Mouse (Mus musculus) myocyte (in vitro differentiated cells): ENCODE results near the gene Cnppd1. TPM values are rescaled to one million over a fixed set of nuclear protein-coding genes. Genes with fewer than 3 reads are reported as not detected.

Experiments
- H3K27me3 ChIP-seq: one replicate; pipeline ENCODE4 v1.6.1; 2011; ENCODE audit not compliant: control insufficient read depth, insufficient read depth, insufficient read length
- H3K36me3 ChIP-seq: one replicate; pipeline ENCODE4 v1.6.1; 2011; ENCODE audit not compliant: control insufficient read depth, insufficient read depth
- H3K4me2 ChIP-seq: one replicate; pipeline ENCODE4 v1.6.1; 2011; ENCODE audit warnings: low read depth, control low read depth
- H3K4me3 ChIP-seq: one replicate; pipeline ENCODE4 v1.5.1; 2011; ENCODE audit warnings: mild to moderate bottlenecking, control low read depth, moderate library complexity
- H3K79me2 ChIP-seq: one replicate; pipeline ENCODE4 v1.6.1; 2011; ENCODE audit not compliant: control insufficient read depth, insufficient read depth
- H3ac ChIP-seq: one replicate; pipeline ENCODE4 v1.6.1; 2011; ENCODE audit not compliant: control insufficient read depth, insufficient read length
- CEBPB ChIP-seq: IDR thresholded peaks from 2 replicates; pipeline ENCODE4 v1.6.1; 2011; ENCODE audit warnings: mild to moderate bottlenecking, moderate library complexity; ENCODE audit not compliant: poor library complexity, insufficient read depth, severe bottlenecking
- E2F4 ChIP-seq: IDR thresholded peaks from one replicate; pipeline ENCODE4 v1.6.1; 2011; ENCODE audit warnings: mild to moderate bottlenecking, control low read depth, moderate library complexity; ENCODE audit not compliant: insufficient read depth
- MAX ChIP-seq: IDR thresholded peaks from one replicate; pipeline ENCODE4 v1.6.1; 2011; ENCODE audit warnings: low read depth, mild to moderate bottlenecking, control low read depth
- MYOD1 ChIP-seq, 3 experiments: IDR thresholded peaks; one replicate each; pipeline ENCODE4 v1.6.1; 2011; ENCODE audit warnings: control low read depth in 2 of 3, low read depth in 2 of 3, mild to moderate bottlenecking in 2 of 3, moderate library complexity in 1 of 3; ENCODE audit not compliant: insufficient read length in 2 of 3, control insufficient read depth in 1 of 3
- MYOG ChIP-seq, 3 experiments: IDR thresholded peaks; one replicate each; pipeline ENCODE4 v1.6.1; 2011; ENCODE audit warnings: control low read depth in 2 of 3, low read depth in 2 of 3, mild to moderate bottlenecking in 2 of 3; ENCODE audit not compliant: insufficient read length in 2 of 3, control insufficient read depth in 1 of 3, insufficient read depth in 1 of 3
- POLR2A ChIP-seq: IDR thresholded peaks from one replicate; pipeline ENCODE4 v1.6.1; 2011; ENCODE audit warnings: low read depth, mild to moderate bottlenecking, control low read depth, moderate library complexity; ENCODE audit not compliant: insufficient read length
- POLR2AphosphoS2 ChIP-seq: IDR thresholded peaks from one replicate; pipeline ENCODE4 v1.6.1; 2011; ENCODE audit warnings: low read depth, control low read depth; ENCODE audit not compliant: insufficient read length
- REST ChIP-seq: IDR thresholded peaks from one replicate; pipeline ENCODE4 v1.6.1; 2011; ENCODE audit warnings: mild to moderate bottlenecking, control low read depth, moderate library complexity; ENCODE audit not compliant: insufficient read depth, insufficient read length
- SRF ChIP-seq: IDR thresholded peaks from one replicate; pipeline ENCODE4 v1.6.1; 2011; ENCODE audit warnings: low read depth; ENCODE audit not compliant: control insufficient read depth, insufficient read length
- TCF12 ChIP-seq: IDR thresholded peaks from one replicate; pipeline ENCODE4 v1.6.1; 2011; ENCODE audit warnings: mild to moderate bottlenecking, control low read depth; ENCODE audit not compliant: poor library complexity, insufficient read depth, severe bottlenecking
- TCF3 ChIP-seq: IDR thresholded peaks from one replicate; pipeline ENCODE4 v1.6.1; 2011; ENCODE audit warnings: low read depth, control low read depth; ENCODE audit not compliant: insufficient read length
- USF1 ChIP-seq: IDR thresholded peaks from one replicate; pipeline ENCODE4 v1.6.1; 2011; ENCODE audit warnings: low read depth, mild to moderate bottlenecking, control low read depth, moderate library complexity
- polyA plus RNA-seq: library from polyadenylated mRNA; unstranded; fragments of >200 nt; fragmentation: generic; extraction: Trizol; gene quantifications from one replicate; pipeline ENCODE4 v1.2.1, GENCODE M21; 2012; ENCODE audit warnings: missing spikeins

The Cnppd1 gene
- polyA plus RNA-seq, 1 experiment: 53.7 TPM

DNA sequence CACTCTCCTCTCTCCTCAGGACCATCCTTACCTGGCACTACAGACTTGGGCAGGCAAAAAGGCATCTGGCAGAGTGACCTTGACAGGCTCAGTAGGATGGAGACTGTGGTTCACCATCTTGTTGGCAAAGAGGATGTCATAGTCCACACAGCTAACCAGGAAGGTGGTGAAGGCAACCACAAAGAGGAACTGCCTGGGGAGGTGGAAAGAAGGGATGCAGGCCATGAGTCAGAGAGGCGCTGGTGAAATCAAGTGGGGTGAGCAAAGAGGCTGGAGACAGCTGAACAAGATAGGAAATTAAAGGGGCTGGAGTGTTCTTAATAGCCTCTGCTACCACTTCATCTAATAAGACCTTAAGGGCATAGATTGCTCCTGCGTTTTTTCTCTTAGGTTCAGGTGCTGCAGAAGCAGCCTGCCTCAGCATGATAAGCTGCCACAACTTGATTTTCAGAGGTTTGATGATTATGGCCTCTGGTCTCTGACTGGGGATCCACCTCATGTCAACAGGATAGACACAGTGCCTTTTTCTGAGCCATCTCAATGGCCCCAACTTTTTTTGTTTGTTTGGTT, 45.5 kb upstream of the Cnppd1 start:
- H3K27me3 ChIP-seq: no peaks in the 10 kb centered on the region
- no peak overlapping the region for H3ac ChIP-seq
- H3K36me3 ChIP-seq: peaks cover 7% of the 10 kb centered on the region
- H3K4me2 ChIP-seq: no peak overlapping the region
- H3K79me2 ChIP-seq: peaks cover 6% of the 10 kb centered on the region
- H3K4me3 ChIP-seq: no peak overlapping the region
- TF ChIP-seq SRF (no peak), TCF12 (no peak), CEBPB (no peak), MYOD1 (IDR thresholded peaks at IDR 0.05; ENCODE audit: control insufficient read depth in 1 of 3, insufficient read length in 2 of 3, low read depth in 2 of 3) (no peak)

DNA sequence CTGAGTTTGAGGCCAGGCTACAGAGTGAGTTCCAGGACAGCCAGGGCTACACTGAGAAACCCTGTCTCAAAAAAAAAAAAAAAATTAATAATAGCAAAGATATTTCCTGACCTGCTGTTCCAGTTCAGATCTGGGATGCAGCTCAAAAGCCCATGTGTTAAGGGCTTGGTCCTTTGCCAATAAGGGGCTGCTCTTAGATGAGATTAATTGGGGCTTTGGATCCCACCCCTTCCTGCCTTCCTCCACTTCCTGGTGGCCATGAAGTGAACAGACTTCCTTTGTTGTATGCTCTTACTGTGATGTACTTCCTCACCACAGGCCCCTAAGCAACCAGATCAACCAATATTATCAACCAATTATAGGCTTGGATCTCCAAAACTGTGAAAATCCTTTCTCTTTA, 44.6 kb upstream of the Cnppd1 start:
- Histone ChIP-seq H3K4me2 (no peak overlapping the region), H3K36me3 (peaks cover 7% of the 10 kb centered on the region), H3K4me3 (no peak overlapping the region), H3K79me2 (peaks cover 6% of the 10 kb centered on the region), H3K27me3 (no peaks in the 10 kb centered on the region), H3ac (no peak overlapping the region)
- TF ChIP-seq MYOG (IDR thresholded peaks at IDR 0.05; ENCODE audit: control insufficient read depth in 1 of 3, insufficient read depth in 1 of 3, insufficient read length in 2 of 3, low read depth in 2 of 3) (no peak), E2F4 (no peak), SRF (no peak), TCF12 (no peak), POLR2A (no peak), USF1 (no peak), TCF3 (no peak)

DNA sequence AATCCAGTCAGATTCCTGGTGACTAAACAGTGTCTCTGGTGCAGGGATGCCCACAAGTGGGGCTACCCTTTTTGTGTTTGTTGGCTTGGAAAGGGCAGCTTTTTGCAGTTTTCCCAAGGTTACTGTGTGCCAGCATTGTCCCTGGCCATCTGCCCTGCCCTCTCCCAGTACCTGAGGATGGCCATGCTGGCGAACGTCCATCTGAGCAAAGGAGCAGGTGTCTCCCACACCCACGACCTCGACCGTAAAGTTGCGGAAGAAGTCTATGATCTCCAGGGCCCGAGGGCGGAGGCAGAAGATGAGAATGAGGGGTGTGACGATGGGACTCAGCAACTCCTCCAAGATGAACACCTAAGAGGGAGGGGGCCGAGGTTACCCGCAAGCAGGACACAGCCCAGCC, 43.0 kb upstream of the Cnppd1 start:
- Histone ChIP-seq H3K36me3 (peaks cover 7% of the 10 kb centered on the region), H3K79me2 (no peaks in the 10 kb centered on the region), H3ac (no peak overlapping the region), H3K4me3 (no peak overlapping the region), H3K4me2 (no peak overlapping the region), H3K27me3 (no peaks in the 10 kb centered on the region)
- TF ChIP-seq MYOD1 (IDR thresholded peaks at IDR 0.05; ENCODE audit: control insufficient read depth in 1 of 3, insufficient read length in 2 of 3, low read depth in 2 of 3) (no peak), SRF (no peak)

DNA sequence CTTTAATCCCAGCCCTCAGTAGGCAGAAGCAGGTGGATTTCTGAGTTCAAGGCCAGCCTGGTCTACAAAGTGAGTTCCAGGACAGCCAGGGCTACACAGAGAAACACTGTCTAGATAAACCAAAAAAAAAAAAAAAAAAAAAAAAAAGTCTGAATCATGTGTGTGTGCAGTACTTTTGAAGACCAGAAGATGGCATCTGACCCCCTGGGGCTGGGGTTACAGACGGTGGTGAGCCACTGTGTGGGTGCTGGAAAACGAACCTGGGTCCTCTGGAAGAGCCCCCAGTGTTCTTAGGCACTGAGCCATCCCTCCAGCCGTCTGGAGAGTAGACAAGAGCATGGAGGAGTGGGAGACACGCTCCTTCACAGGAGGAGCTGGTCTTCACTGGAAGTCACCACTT, 39.6 kb upstream of the Cnppd1 start:
- no peaks in the 10 kb centered on the region for H3K27me3 ChIP-seq
- TF ChIP-seq USF1: no peak
- no peak for TF ChIP-seq TCF12
- no peak for TF ChIP-seq MAX
- TF ChIP-seq POLR2A: no peak
- TF ChIP-seq REST: no peak
- TF ChIP-seq POLR2AphosphoS2: no peak
- TF ChIP-seq MYOG (IDR thresholded peaks at IDR 0.05; ENCODE audit: control insufficient read depth in 1 of 3, insufficient read depth in 1 of 3, insufficient read length in 2 of 3, low read depth in 2 of 3): no peak
- no peak for TF ChIP-seq CEBPB
- H3K4me3 ChIP-seq: no peak overlapping the region
- no peak overlapping the region for H3K4me2 ChIP-seq
- no peak overlapping the region for H3ac ChIP-seq
- peaks cover 6% of the 10 kb centered on the region for H3K36me3 ChIP-seq
- no peaks in the 10 kb centered on the region for H3K79me2 ChIP-seq

DNA sequence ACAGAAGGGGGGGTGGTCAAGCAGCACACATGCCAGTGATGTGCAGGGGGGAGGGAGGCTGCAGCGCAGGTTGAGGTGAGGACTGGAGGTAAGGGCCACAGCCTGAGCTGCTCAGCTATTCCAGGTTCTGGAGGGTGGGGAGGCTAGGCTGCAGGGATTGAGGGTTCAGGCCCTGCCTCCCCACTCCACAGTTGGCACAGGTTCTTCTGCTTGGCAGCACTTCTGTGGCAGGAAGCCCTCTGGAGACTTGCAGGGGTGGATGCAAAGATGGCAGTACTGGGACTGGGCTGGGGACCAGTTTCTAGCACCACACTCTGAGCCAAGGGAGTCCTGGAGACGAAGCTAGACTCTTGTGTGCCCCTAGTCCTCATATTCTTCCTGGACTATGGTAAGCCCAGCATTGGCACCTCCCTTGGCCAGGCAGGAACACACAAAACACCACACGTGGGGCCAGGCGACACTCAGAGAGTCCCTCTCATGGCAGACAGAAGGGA, 38.9 kb upstream of the Cnppd1 start:
- no peak for TF ChIP-seq E2F4
- TF ChIP-seq MYOG (IDR thresholded peaks at IDR 0.05; ENCODE audit: control insufficient read depth in 1 of 3, insufficient read depth in 1 of 3, insufficient read length in 2 of 3, low read depth in 2 of 3): no peak
- no peak for TF ChIP-seq CEBPB
- TF ChIP-seq MAX: no peak
- no peak for TF ChIP-seq USF1
- TF ChIP-seq TCF3: no peak
- TF ChIP-seq SRF: no peak
- no peak for TF ChIP-seq POLR2A
- TF ChIP-seq MYOD1 (IDR thresholded peaks at IDR 0.05; ENCODE audit: control insufficient read depth in 1 of 3, insufficient read length in 2 of 3, low read depth in 2 of 3): no peak
- no peak for TF ChIP-seq REST
- Histone ChIP-seq H3K36me3 (peaks cover 4% of the 10 kb centered on the region), H3K4me2 (no peak overlapping the region), H3K27me3 (no peaks in the 10 kb centered on the region), H3K79me2 (no peaks in the 10 kb centered on the region), H3ac (no peak overlapping the region), H3K4me3 (no peak overlapping the region)
